Mouse (Mus musculus) intestine, embryonic 15.5 days (tissue): Measurements from ENCODE around the gene Adam17. TPM values are rescaled to one million over a fixed set of nuclear protein-coding genes. Genes with fewer than 3 reads are reported as not detected.
"Not testable (repeated sequence)": the region's sequence is repeated elsewhere in the genome, so short reads cannot be mapped to it uniquely, and the experiment has no call there.

ENCODE experiments used
- ATAC-seq: fragments of 200-750 bp; cut with Nextera tagmentation; 2 replicates; pipeline ENCODE4 v1.8.0; 2017; ENCODE audit warnings: moderate TSS enrichment, moderate library complexity
- H3K27ac ChIP-seq: fragments of 300-500 bp; sonication (generic); 2 replicates; pipeline ENCODE4 v1.5.1; 2015; ENCODE audit warnings: mild to moderate bottlenecking, inconsistent platforms
- H3K27me3 ChIP-seq: fragments of 300-500 bp; sonication (generic); replicated peaks from 2 replicates; pipeline ENCODE4 v1.6.1; 2015; ENCODE audit warnings: inconsistent platforms
- H3K36me3 ChIP-seq: fragments of 300-500 bp; sonication (generic); 2 replicates; pipeline ENCODE4 v1.6.1; 2015; ENCODE audit warnings: inconsistent platforms
- H3K4me1 ChIP-seq: fragments of 300-500 bp; sonication (generic); replicated peaks from 2 replicates; pipeline ENCODE4 v1.6.1; 2015; ENCODE audit warnings: inconsistent platforms
- H3K4me2 ChIP-seq: fragments of 300-500 bp; sonication (generic); replicated peaks from 2 replicates; pipeline ENCODE4 v1.6.1; 2015; ENCODE audit warnings: mild to moderate bottlenecking, inconsistent platforms
- H3K4me3 ChIP-seq: fragments of 300-500 bp; sonication (generic); replicated peaks from 2 replicates; pipeline ENCODE4 v1.5.1; 2015; ENCODE audit warnings: inconsistent platforms
- H3K9ac ChIP-seq: fragments of 300-500 bp; sonication (generic); 2 replicates; pipeline ENCODE4 v1.6.1; 2015; ENCODE audit warnings: inconsistent platforms
- H3K9me3 ChIP-seq: fragments of 300-500 bp; sonication (generic); 2 replicates; pipeline ENCODE4 v1.6.1; 2016; ENCODE audit warnings: inconsistent platforms
- WGBS: fragments of 180-500 bp; shearing (Covaris S2); methylation state at CpG from one replicate; pipeline ENCODE4 v1.1.7; 2015; 5-methylcytosine and 5-hydroxymethylcytosine counted together
- polyA plus RNA-seq: library from polyadenylated mRNA; unstranded; fragments of >200 nt; fragmentation: Nextera tagmentation; extraction: Ambion mirVana; gene quantifications from 2 replicates; pipeline ENCODE4 v1.2.1, GENCODE M21; 2015

The Adam17 gene
- polyA plus RNA-seq, result 28.9 and 31.7 TPM in 2 replicates

- Histone ChIP-seq H3K4me2 (peak within 1 kb of the TSS; percentile 67), H3K4me1 (no peaks in the 10 kb centered on the region), H3K9me3 (no peaks in the 10 kb centered on the region), H3K27ac (peak within 1 kb of the TSS; percentile 94), H3K36me3 (no peaks in the 10 kb centered on the region), H3K4me3 (peak within 1 kb of the TSS; percentile 63), H3K27me3 (no peaks in the 10 kb centered on the region), H3K9ac (peak within 1 kb of the TSS; percentile 74)
- WGBS, result under 1% methylated on average over 55 of the region's 55 CpGs
- ATAC-seq, result peak; percentile 99
Observed at GRCm38 (mm10) chr12:21373100-21373819, at the start of gene Adam17. TSS of gene Adam17 (minus strand) at chr12:21373632.

- Histone ChIP-seq H3K9me3 (no peaks in the 10 kb centered on the region), H3K4me3 (peak overlapping the region; percentile 90), H3K27me3 (no peaks in the 10 kb centered on the region), H3K4me2 (peak overlapping the region; percentile 63), H3K36me3 (peaks cover 5% of the 10 kb centered on the region; the same call in 1 of the 2 replicates), H3K27ac (peak overlapping the region; percentile 25), H3K9ac (peak overlapping the region; percentile 64), H3K4me1 (peaks cover 4% of the 10 kb centered on the region)
- WGBS, result 36% methylated on average over 11 of the region's 11 CpGs
- ATAC-seq, result no peak
Observed at GRCm38 (mm10) chr12:21418621-21419131, 45.2 kb upstream of the Adam17 start.

- peak overlapping the region; percentile 63 for H3K4me2 ChIP-seq
- peak overlapping the region; percentile 64 for H3K9ac ChIP-seq
- peaks cover 6% of the 10 kb centered on the region for H3K36me3 ChIP-seq
- no peaks in the 10 kb centered on the region for H3K27me3 ChIP-seq
- H3K27ac ChIP-seq, result peak overlapping the region; percentile 73
- H3K4me1 ChIP-seq, result peaks cover 4% of the 10 kb centered on the region
- H3K4me3 ChIP-seq, result peak overlapping the region; percentile 90
- no peaks in the 10 kb centered on the region for H3K9me3 ChIP-seq
- 5% methylated on average over 10 of the region's 10 CpGs for WGBS
- no peak for ATAC-seq
Observed at GRCm38 (mm10) chr12:21418083-21418482, 44.7 kb upstream of the Adam17 start.

GRCm38 (mm10) chr12:21417100-21418070 is 44.0 kb upstream of the Adam17 start, which contains the start of gene Ywhaq:
TSS of gene Ywhaq (minus strand) at chr12:21417637.
- Histone ChIP-seq H3K36me3 (peaks cover 13% of the 10 kb centered on the region), H3K9ac (peak within 1 kb of the TSS; percentile 91), H3K9me3 (no peaks in the 10 kb centered on the region), H3K27ac (peak within 1 kb of the TSS; percentile 100), H3K4me1 (peaks cover 4% of the 10 kb centered on the region), H3K4me3 (peak within 1 kb of the TSS; percentile 90), H3K4me2 (peak within 1 kb of the TSS; percentile 65), H3K27me3 (no peaks in the 10 kb centered on the region)
- ATAC-seq, result peak; percentile 99
- under 1% methylated on average over 101 of the region's 103 CpGs for WGBS

- Histone ChIP-seq H3K9ac (peak overlapping the region; percentile 57), H3K27ac (no peak overlapping the region), H3K4me1 (peaks cover 4% of the 10 kb centered on the region), H3K4me3 (peak overlapping the region; percentile 90), H3K4me2 (peak overlapping the region; percentile 65), H3K36me3 (peaks cover 19% of the 10 kb centered on the region), H3K27me3 (no peaks in the 10 kb centered on the region), H3K9me3 (no peaks in the 10 kb centered on the region)
- WGBS, result under 1% methylated on average over 14 of the region's 15 CpGs
- ATAC-seq, result no peak
Observed at GRCm38 (mm10) chr12:21416506-21416905, 43.1 kb upstream of the Adam17 start.

GRCm38 (mm10) chr12:21410620-21411019 is 37.2 kb upstream of the Adam17 start:
- Histone ChIP-seq H3K9me3 (no peaks in the 10 kb centered on the region), H3K4me2 (no peak overlapping the region), H3K27ac (no peak overlapping the region), H3K4me3 (no peak overlapping the region), H3K36me3 (peaks cover 43% of the 10 kb centered on the region), H3K27me3 (no peaks in the 10 kb centered on the region), H3K4me1 (no peaks in the 10 kb centered on the region; the same call in 1 of the 2 replicates), H3K9ac (no peak overlapping the region)
- ATAC-seq, result no peak
- WGBS, result 84% methylated on average over 2 of the region's 2 CpGs

- no peak overlapping the region for H3K27ac ChIP-seq
- H3K36me3 ChIP-seq, result peaks cover 43% of the 10 kb centered on the region
- H3K9me3 ChIP-seq, result no peaks in the 10 kb centered on the region
- no peak overlapping the region for H3K9ac ChIP-seq
- H3K4me3 ChIP-seq, result no peak overlapping the region
- H3K4me2 ChIP-seq, result no peak overlapping the region
- H3K27me3 ChIP-seq, result no peaks in the 10 kb centered on the region
- 98% methylated on average over 3 of the region's 3 CpGs for WGBS
- ATAC-seq, result no peak
- H3K4me1 ChIP-seq, result no peaks in the 10 kb centered on the region
Observed at GRCm38 (mm10) chr12:21409651-21410050, 36.2 kb upstream of the Adam17 start.

- H3K27ac ChIP-seq, result no peak overlapping the region
- H3K27me3 ChIP-seq, result no peaks in the 10 kb centered on the region
- no peak overlapping the region for H3K4me2 ChIP-seq
- no peaks in the 10 kb centered on the region for H3K9me3 ChIP-seq
- no peaks in the 10 kb centered on the region for H3K4me1 ChIP-seq
- WGBS, result 88% methylated on average over 2 of the region's 2 CpGs
- ATAC-seq, result peak; percentile 78
- peaks cover 39% of the 10 kb centered on the region for H3K36me3 ChIP-seq
- no peak overlapping the region for H3K9ac ChIP-seq
- H3K4me3 ChIP-seq, result no peak overlapping the region
Observed at GRCm38 (mm10) chr12:21408789-21409367, 35.4 kb upstream of the Adam17 start.

GRCm38 (mm10) chr12:21402771-21403170 is 29.3 kb upstream of the Adam17 start:
- no peak overlapping the region for H3K4me3 ChIP-seq
- H3K36me3 ChIP-seq, result peaks cover 6% of the 10 kb centered on the region
- no peaks in the 10 kb centered on the region for H3K4me1 ChIP-seq
- WGBS, result 96% methylated on average over 5 of the region's 5 CpGs
- no peaks in the 10 kb centered on the region for H3K27me3 ChIP-seq
- H3K4me2 ChIP-seq, result no peak overlapping the region
- no peak overlapping the region for H3K27ac ChIP-seq
- H3K9me3 ChIP-seq, result no peaks in the 10 kb centered on the region
- H3K9ac ChIP-seq, result no peak overlapping the region
- ATAC-seq, result no peak

- WGBS, result 100% methylated on average over 2 of the region's 2 CpGs
Observed at GRCm38 (mm10) chr12:21386201-21386600, 12.8 kb upstream of the Adam17 start.

GRCm38 (mm10) chr12:21378765-21379346 is 5.4 kb upstream of the Adam17 start:
- H3K9me3 ChIP-seq, H3K4me1 ChIP-seq, H3K9ac ChIP-seq, ATAC-seq, H3K27me3 ChIP-seq, H3K27ac ChIP-seq, H3K4me3 ChIP-seq, H3K4me2 ChIP-seq, H3K36me3 ChIP-seq: not testable (repeated sequence)
- WGBS, result 68% methylated on average over 6 of the region's 6 CpGs

More at GRCm38 (mm10) chr12:21386201-21386600, 12.8 kb upstream of the Adam17 start:
- Histone ChIP-seq H3K4me1 (no peaks in the 10 kb centered on the region), H3K9me3 (no peaks in the 10 kb centered on the region), H3K4me2 (no peak overlapping the region), H3K4me3 (no peak overlapping the region), H3K27me3 (no peaks in the 10 kb centered on the region), H3K27ac (no peak overlapping the region), H3K9ac (no peak overlapping the region), H3K36me3 (peaks cover 12% of the 10 kb centered on the region)
- no peak for ATAC-seq
